Mouse (Mus musculus): ENCODE results near the gene Arv1.
A peak's percentile ranks its signal among the peaks of the same experiment; 100 is the strongest.

Gene Arv1

DNA sequence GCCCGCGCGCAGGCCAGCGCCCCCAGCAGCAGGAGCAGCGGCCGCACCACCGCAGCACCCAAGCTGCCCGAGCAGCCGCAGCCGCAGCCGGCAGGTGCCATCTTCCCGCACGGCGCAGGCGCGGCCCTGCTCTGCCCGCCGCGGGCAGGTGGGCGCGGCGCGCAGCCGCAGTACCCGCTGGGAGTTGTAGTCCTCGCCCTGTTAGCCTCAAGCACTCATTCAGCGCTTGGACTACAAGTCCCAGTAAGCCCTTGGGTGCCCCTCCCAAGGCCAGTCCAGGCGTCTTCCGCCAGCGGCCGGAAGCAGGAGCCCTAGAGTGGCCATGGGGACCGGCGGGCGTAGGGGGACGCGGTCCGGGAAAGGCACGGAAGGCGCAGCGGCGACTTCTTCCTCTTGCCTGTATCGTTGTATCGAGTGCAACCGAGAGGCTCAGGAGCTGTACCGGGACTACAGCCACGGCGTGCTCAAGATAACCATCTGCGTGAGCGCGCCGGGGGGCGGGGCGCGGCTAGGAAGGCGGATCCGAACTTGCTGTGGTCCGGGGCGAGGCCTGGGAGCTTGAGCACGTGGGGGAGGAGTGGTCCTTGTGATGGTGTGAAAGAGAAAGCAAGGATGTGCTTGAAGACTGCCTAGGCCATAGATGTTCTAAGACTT, at the start of gene Arv1, which contains the start of gene Ttc13:
TSS of gene Arv1 (plus strand) at position 278 of the 654 bp plus-strand sequence.
TSS of gene Ttc13 (minus strand) at position 122 of the 654 bp plus-strand sequence.
- DNase-seq (ENCODE audit: extremely low spot score, low spot score) = peak; percentile 93

DNA sequence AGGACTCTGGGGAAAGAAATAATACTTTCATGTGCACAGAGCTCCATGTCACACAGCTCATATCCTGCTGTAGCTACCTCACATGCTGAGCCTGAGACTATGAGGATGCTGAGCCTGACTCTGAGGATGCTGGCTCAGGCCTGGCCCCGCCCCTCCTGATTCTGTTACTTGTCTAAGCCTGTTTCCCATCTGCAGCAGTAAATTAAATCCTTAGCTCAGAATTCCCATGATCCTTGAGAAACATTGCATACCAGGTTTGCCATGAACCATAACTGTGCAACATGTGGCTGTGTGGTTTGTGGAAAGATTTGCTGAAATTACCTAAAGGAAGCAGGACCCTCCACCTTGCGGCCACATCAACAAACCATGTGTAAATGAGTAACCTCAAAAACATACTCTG, 49.6 kb upstream of the Arv1 start:
- no peak for DNase-seq (ENCODE audit: extremely low spot score, low spot score)

DNA sequence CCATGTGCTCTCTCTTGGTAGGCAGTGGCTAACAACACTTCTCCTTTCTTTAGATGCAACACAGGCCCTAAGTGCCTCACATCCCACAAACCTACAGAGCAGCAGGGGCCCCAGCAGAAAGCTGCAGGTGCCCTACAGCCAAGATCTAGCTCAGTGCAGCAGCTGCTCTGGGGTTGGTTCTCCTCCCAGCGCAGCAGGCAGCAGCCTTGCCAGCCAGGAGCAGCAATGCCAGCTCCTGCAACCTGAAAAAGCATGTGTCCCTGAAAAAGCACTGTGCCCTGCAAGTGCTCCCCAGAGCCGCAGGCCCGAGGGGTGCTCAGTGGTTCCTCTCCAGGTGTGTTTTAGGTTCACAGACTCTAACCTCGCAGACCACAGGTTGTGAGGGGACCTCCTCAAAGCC, 45.3 kb upstream of the Arv1 start:
- DNase-seq (ENCODE audit: extremely low spot score, low spot score) = no peak

DNA sequence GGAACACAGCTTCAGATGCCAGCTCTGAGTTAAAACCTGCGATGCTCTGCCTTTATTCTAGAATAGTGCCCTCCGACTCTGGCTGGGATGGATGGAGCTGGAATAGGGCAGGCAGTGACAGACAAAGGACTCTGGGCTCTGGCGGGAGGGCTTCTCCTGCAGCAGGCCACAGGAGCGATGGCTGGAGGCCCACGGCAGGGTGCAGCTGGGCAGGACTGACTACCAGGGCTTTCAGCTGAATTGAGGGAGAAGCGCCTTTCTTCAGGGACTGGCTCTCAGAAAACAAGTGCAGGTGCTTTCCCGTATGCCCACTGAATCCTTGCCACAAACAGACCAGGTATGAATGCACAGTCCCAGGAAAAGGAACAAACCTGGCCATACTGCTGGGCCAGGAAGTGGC, 44.9 kb upstream of the Arv1 start:
- DNase-seq (ENCODE audit: extremely low spot score, low spot score) = no peak

DNA sequence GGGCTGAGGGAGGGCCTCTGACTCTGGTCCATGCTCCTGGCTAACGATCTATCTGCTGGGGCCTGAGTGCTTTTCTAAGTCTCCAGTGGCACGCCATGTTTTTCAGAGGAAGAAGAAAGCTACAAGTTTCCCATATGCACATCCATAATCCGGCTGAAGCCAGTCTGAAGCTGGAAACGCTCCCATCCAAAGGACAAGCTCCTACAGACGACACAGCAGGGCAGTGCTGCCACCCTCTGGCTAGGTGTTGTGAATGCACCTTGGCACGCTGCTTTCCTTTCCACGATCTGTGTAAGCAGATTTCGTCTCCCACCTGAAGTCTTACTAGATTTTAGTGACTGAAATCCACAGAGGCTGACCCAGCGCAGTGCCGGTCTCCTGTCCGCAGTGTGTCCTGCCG, 44.5 kb upstream of the Arv1 start:
- peak; percentile 62 for DNase-seq (ENCODE audit: extremely low spot score, low spot score)

DNA sequence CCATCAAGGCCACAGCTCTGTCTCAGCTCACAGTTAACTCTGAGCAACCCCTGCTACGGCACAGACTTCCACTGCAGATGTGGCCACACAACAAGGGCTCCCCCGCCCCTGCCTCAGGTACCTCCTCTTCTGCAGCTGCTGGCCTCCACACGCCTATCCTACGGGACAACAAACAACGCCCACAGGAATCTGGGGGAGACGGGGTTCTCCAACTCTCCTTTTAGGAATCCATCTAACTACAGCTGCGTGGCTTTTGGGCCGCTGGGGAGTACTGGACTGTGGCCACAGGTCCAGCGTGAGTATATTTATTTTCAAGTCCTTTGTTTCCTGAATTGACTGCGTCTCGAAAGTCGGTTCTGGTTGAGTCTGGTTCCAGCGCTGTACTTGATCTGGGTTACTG, 43.7 kb upstream of the Arv1 start:
- DNase-seq (ENCODE audit: extremely low spot score, low spot score) = no peak

DNA sequence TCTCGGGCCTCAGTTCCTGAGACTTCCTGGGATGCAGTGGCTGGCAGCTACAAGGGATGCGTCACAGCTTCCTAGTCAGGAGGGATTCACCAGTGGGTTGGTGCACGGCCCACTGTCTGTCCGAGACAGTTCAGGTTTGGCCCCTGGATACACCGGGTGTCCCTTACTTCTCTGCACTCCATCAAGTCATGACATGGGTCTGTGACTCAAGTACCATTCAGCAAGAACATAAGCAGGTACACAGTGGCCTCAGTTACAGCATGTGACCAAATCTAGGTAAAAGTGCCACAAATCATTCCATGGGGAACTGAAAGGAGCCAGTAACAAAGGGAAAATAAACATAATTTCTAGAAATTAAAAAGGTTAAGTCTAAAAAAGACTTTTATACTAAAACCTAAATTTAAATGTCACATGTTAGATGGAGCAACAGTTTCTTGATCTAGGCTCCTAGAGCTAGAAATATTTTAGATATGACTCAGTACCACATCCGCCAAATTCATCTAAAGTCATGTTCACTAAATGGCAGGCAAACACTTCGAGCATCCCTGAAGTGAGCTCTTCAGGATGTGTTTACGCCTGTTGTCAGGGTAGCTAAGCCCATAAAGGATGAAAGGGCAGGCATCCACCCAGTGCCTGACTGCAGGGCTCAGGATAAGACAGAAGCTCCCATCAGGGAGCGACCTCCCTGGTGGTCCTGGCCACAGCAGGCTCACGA, 40.7 kb upstream of the Arv1 start:
- DNase-seq (ENCODE audit: extremely low spot score, low spot score) = no peak

DNA sequence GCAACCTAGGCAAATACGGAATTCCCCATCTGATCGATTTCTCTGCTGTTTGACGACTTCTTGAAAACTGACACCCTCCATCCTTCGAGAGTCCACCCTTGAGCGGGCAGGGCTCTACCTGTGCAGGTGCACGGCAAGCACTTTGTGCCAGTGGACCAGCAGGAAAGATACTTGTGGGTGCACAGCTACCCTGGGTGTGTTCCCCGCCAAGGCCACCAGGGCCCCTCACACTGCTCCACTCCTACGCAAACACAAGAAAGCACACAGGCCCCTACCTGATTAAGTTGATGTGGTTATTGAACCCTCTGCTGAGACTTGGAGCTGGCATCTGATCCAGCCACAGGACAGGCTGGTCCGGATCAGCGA, 40.2 kb upstream of the Arv1 start:
- no peak for DNase-seq (ENCODE audit: extremely low spot score, low spot score)

DNA sequence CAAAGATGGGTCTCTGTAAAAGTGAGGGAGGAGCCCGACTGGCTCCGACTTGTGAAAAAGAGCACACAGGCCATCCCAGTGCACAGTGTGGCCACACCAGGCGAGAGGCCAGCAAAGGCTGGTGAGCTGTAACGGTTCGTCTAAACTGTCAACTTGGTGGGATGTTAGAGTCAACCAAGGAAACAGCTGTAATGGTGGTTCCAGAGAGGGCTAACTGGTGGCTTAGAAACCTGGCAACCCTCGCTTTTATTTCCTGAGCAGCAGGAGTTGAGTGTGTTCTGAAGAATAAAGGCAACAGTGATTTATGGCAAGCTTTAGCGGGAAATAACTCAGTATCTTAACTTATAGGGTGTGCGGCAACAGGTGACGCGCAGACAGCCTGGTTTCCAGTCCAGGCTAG, 39.7 kb upstream of the Arv1 start:
- DNase-seq (ENCODE audit: extremely low spot score, low spot score) = no peak

DNA sequence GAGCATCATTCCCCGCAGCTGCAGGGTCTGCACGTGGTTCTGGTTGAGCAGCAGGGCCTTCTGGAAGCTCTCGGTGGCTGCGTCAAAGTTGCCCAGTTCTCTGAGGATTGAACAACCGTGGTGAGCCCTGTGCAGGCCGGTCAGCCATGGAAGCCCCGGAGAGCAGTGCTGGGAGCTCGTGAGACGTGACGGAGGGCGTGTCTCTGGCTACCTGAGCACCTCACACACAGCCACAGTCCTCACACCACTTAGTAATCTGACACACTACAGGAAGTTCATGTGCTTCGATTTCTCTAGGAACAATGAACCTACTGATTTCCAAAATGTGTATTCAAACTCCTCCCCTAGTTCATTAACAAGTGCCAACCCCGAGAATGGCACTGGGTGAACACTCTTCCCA, 33.0 kb upstream of the Arv1 start:
- DNase-seq (ENCODE audit: extremely low spot score, low spot score) = no peak

DNA sequence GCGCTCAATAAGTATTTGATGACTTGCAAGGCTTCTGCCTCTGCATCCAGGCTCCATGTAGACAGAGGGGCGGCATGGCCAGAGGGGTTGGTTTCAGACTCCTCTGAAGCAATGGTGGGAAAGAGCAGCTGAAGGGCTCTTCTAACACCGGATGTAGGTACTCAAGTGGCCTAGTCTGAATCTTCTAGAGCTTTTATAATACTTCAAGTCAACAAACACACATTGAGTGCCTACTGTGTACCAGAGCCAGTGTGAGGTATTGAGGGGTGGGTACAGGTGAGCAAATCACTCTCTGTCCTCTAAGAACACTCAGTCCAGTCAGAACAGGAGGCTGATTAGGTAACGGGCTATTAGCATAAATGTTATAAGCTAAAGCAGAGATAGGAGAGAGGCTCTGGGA, 30.2 kb upstream of the Arv1 start:
- DNase-seq (ENCODE audit: extremely low spot score, low spot score) = no peak

DNA sequence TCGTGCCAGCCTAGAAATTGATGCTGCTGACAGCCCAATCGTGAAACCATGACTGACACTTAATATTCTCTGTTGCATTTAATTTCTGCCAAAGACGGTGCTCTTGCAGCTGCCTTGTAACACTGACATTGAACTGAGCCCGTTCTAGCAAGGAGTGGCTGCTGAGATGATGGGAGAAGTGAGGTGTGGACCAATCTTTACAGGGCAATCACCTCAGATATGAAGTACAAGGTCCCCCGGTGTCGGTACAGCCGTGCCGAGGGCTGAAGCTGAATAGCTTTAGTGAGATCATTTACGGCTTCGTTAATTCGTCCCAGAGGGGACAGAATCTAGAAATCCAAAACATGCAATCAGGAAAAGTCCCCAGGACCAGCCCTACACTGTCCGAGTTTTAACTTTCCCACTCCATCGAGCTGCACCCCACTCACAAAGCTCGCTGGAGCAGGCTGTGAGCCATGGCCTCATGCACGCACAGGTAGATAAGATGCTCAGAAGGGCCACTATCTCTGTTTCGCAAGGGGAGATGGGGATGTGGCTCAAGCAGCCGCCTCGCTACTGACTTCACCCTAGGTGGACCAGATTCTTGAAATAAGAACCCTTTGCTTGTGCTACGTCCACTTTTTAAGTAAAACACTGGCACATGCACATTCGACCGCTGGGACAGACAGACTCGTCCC, 26.4 kb upstream of the Arv1 start:
- DNase-seq (ENCODE audit: extremely low spot score, low spot score) = no peak

DNA sequence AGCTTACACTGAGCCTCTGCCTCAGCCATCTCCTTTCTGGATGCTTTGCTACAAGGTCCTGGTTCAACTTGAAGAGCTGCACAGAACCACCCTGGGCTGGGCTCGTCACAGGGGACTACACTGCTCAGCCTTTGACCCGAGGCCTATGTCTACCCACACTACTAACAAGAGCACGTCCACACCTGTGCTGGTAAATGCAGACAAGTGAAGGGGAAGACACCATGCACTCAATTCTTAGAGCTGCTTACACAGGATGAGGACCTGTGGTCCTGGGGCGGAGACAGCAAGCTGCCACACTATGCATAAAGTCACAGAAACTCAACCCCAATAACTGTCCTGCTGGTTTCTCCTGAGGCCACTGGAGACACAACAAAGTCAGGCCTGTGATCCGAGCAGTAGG, 21.7 kb upstream of the Arv1 start:
- DNase-seq (ENCODE audit: extremely low spot score, low spot score) = no peak

DNA sequence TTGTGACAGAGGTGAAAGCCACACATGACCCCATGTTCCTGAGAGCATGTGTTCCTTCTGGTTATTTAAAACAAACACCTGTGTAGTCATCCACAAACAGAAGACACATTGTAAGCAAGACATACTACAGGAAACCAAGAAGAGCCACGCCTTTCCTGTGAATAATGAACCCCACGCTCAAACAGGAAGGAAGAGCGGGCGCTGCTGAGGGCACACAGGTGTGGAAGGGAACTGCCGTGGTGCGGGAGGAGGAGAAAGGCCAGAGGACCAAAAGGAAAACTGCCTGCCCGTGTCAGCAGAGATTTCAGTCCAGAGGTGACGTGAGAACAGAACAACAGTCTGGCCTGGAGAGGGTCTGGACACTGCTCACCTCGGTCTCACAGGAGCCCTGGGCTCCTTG, 20.9 kb upstream of the Arv1 start:
- no peak for DNase-seq (ENCODE audit: extremely low spot score, low spot score)

DNA sequence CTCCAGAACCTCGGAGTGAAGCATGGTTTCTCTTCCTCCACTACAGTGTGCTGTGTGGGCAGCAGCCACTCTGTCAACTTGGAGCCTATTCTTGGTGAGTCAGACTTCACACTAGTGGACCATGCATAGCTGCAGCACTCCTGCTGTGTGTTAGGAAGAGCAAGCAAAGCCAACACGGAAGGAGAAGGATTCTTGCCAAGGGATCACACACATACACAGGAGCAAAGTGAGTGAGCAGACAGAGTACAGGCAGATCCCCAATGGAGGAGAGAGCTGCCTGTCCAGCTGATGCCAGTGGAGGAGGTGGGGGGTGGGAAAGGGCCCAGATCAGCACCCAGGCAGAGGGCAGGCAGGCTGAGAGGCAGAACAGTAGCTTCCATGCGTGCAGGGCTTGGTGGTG, 19.8 kb upstream of the Arv1 start:
- no peak for DNase-seq (ENCODE audit: extremely low spot score, low spot score)

DNA sequence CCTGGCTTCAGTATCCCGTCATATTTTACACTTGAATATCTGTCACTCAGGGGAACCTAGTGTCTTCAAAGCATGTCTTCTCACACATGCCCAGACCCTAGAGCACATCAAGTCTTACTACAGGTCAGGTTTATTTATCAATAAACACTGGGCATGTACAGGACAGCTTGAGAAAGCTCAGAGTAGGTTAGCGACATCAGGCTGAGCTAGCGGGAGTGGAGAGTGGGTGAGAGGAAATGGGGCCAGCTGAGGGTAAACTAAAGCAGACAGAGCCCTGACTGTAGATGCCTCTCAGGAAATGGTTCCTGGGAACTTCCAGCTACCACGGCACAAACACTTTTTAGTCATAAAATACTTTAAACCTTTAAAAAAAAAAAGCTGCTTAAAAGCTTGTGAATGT, 18.4 kb upstream of the Arv1 start:
- no peak for DNase-seq (ENCODE audit: extremely low spot score, low spot score)

DNA sequence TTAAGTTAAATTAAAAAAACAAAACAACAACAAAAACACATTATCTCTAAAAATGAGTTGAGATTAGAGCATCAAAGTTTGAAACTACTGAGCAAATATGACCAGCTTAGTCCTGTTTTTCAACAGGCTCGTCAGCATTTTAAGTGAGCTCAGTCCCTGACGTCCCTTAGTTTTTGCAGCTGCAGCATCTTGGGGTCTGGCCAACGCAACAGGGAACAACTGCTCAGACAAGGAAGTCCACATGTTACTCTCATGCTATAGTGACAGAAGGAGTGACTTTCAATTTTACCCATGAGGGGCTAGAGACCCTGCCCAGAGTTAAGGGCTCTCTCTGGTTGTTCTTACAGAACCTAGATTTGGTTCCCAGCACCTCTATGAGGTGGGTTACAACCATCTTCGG, 17.6 kb upstream of the Arv1 start:
- no peak for DNase-seq (ENCODE audit: extremely low spot score, low spot score)

DNA sequence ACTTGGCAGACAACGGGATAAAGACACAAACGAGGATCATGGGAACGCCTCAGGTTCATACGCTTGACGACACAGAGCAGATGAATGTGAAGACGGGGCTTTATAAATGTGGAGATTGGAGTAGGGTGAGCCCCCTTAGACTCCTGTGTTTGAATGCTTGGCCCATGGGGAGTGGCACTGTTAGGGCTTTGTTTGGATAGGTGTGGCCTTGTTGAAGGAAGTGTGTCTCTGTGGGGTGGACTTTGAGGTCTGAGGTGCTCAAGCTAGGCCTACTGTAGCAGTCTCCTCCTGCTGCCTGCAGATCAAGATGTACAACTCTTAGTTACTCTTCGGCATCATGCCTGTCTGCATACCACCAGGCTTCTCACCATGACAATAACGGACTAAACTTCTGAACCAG, 16.1 kb upstream of the Arv1 start:
- no peak for DNase-seq (ENCODE audit: extremely low spot score, low spot score)

DNA sequence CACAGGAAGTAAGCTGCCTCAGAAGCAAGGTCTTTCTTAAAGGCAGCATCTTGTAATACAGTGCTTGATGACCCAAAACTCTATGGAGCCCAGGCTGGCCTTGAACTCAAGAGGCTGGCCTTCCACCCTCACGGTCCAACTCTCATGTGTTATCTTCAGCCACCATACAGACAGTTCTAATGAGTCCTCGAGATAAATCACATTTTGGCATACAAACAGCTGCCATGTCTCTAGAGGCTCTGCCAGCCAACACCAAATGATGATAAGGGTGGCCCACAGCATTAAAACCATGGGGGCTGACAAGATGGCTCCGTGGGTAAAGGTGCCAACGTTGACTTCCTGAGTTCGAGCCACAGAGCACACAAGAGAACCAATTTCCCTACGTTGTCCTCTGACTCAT, 8.7 kb upstream of the Arv1 start:
- no peak for DNase-seq (ENCODE audit: extremely low spot score, low spot score)

DNA sequence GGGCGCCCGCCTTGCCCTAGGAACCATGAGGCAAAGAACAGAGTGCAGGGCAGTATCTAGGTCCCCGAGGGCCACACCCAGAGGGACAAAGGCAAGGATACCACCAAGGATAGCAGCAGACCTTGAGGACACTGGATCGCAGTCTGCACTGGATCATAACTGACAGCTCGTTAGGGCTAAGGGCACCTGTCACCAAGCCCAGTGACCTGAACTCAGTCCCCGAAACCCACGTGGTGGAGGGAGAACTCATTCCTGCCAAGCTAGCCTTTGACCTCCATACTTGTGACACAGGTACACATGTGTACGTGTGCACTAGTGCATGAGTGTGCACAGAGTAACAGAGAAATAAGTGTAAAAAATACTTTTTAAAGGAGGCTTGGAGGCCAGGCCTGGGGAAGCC, 6.2 kb upstream of the Arv1 start:
- DNase-seq (ENCODE audit: extremely low spot score, low spot score) = no peak

DNA sequence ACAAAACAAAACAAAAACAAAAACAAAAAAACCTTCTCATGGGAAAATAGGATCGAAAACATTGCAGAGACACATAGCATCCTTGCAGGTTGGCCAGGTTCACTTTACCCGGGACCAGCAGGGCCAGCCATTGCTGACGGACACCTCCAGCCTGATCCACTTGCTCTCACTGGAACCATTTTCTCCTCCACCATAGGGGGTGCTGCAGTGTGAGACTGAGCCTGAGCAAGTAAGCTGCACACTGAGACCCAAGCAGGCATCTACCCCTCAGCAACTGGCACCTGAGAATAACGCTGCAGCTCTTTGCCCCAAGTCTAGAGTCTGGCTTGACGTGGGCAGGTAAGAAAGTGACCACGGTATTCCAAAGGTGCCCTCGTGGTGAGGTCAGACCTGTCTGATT, 1.8 kb upstream of the Arv1 start:
- no peak for DNase-seq (ENCODE audit: extremely low spot score, low spot score)

DNA sequence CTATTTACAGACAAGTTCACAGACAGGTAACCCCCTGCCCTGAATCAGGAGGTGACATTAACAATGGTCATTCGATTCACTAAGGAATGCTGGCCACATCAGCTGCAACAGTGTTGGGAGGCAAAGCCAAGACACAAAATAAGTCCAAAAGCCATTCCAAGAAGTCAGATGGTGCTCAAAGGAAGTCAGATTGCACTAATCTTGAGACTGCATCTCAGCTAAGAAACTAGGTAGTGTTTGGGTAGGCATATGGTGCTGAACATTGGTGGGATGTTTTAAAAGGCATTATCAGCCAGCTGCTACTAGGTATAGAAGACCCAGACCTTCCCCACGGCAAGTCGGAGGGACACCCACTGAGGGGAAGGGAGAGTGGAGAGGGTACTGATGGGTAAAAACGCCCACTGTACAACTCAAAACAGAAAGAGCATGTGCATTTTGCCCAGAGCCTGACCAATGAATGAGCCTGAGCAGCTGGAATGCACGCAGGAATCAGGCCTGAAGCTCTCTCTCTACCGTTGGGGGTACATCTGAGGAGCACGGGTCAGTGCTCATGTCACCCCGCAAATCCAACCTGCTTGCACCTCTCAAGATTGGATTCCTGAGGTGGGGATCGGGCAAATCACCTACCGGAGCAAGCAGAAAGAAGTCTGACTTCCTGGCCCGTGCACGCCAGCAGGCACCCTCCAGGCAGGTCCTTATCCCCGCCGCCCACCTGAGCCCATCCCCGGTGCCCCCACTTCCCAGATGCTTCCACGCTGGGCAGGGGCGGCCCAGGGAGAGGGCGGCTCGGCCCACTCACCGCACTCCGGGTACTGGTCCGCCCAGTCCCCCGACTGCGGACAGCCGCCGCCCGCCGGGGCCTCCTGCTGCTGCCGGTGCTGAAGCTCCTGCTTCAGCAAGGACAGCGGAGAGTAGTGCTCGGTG, 739 bp upstream of the Arv1 start:
- DNase-seq (ENCODE audit: extremely low spot score, low spot score) = no peak
